Mouse (Mus musculus) liver (tissue): ENCODE measurements around the gene Cercam.
"Not testable (repeated sequence)": the region's sequence is repeated elsewhere in the genome, so short reads cannot be mapped to it uniquely, and the experiment has no call there.

Source experiments
- DNase-seq: peaks from one replicate; pipeline ENCODE4 v3.0.0-alpha.2; 2020; ENCODE audit warnings: mixed read lengths

The Cercam gene

DNA sequence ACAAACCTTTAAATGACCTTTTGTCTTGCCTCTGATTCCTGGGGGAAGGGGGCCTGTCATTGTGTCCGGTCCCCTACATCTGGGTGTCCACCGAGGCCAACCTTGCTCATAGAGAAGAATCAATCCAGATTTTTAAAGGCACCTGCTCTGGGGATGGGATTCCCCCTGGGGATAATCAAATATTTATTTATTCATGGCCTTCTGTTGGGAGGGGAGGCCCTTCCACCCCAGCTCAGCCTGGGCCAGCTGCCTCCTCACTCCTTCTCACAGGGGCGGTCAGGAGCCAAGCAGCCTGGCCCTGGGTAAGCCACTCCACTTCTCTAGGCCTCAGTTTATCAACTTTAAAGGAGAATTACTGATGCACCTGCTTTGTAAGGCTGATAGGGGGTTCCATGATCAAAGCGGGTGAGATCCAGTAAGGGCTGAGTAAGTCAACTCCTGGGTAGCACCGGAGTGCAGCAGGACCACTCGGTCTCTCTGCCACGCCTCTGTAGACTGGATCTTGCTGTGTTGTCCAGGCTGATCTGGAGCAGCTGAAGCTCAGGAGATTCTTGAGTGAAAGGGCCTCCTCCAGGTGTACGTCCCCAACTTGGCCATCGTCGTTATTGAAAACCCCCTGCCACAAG, 13.3 kb upstream of the Cercam start:
- DNase-seq = no peak

DNA sequence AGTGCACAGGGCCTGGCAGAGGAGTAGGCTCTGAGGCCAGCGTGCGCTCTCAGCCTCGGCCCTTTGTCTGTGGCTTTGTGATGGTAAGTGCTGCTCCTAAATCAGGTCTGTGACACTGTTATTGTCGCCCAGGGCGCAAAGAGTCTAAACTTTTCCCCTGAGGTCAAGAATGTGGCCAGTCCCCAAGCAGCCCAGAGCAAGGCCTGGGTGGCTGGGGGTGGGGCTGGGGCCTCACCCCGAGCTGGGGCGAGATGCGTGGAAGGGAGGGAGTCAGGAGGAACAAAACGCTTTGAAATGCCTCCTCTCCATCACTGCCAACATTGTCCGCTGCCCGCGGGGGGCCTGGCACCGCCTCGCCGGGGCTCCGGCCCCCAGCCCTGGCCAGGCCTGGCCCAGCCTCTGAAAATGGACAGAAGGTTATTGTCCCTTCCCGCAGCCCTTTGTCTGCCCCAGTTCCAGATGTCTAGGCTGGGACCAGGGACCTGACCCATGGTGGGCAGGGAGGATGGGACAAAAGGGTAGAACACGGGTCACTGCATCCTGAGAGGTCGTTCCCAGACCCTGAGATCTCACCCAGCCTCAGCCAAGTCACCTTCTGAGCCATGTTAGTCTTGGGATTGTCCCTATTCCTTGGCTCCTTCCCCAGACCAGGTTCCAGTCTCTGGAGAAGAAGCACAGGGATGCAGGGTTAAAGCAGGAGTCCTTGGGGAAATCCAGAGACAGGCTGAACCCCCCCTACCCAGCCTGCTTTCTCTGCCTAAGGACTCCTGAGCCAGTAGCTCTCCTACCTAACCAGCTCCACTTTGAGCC, 12.3 kb upstream of the Cercam start:
- DNase-seq = no peak

DNA sequence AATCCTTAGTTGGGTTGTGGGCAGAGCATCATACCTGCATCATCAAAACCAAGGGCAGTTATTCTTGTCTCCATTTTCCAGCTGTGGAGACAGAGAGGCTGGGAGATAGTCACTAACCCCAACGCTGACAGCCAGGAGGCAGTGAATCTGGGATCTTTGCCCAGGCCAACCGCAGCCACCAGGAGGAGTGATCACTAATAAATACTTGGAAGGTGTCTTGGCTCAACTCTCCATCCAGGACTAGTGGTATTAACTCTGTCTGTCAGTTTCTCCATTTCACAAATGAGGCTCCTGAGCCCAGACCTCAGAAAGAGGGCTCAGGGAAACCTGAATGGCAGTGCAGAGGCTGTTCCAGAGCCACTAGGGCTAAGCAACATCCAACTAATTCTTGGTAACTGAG, 11.6 kb upstream of the Cercam start:
- no peak for DNase-seq

DNA sequence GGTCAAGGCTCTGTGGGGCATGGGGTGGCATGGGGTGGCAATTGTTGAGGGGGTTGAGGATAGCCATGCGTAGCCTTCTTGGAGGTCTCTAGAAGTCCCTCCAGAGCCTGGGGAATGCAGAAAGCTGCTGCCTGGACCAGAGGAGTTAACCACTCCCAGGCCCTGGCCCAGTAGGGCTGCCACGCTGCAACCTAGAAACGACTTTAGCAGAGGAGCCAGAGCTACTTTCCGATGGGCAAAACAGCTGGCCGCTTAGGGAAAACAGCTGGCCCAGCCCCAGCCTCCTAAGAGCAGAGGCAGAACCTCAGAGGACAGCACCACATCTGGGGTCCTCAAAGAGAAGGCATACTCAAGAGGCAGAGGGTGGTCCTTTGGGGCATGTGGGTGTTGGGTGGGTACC, 11.0 kb upstream of the Cercam start:
- DNase-seq = no peak

DNA sequence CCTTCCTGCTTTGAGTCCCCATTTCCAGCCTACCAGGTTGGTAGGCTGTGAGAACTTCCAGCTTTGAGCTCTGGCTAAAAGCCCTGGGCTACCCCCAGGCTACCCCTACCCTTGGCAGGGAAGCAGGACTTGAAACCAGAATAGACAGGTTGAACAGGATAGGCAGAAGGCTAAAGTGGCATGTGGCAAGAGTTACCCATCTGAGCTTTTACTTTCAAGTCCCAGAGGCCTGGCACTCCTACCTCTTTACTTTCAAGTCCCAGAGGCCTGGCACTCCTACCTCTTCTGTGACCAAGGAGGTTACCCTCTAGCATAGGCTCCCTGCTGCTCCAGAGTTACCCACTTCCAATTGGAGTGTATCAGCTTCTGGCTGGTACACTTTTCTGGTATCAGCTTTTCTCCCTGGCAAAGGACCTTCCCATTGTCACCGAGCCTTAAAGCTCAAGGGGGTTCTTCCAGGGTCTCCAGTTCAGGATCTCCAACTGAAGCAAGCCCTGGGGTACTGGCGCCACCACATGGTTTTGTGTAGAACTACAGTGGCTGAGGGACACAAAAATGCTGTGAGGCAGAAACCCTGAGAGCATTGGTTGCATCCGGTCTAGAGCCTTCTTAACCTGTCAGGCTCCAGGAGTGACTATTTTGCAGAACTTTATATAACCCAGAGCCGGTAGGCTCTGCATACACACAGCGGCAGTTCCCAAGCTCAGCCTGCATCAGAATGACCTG, 10.1 kb upstream of the Cercam start:
- peak; percentile 36 for DNase-seq

DNA sequence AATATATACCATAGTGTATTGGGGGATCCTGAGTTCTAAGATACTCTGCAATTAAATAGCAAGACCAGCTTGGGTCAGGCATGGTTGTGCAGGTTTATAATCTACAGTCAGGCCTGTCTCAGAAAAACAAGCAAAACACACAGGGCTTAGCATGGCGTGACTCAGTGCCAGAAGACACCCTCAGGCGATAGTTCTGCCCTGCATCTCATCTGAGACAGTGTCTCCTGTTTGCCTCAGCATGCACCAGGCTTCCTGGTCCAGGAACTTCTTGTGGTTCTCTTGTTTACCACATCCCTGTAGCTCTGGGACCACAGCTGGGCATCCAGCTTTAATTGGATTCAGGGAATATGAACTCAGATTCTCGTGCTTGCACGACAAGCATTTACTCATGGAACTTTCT, 3.8 kb upstream of the Cercam start:
- DNase-seq = no peak

DNA sequence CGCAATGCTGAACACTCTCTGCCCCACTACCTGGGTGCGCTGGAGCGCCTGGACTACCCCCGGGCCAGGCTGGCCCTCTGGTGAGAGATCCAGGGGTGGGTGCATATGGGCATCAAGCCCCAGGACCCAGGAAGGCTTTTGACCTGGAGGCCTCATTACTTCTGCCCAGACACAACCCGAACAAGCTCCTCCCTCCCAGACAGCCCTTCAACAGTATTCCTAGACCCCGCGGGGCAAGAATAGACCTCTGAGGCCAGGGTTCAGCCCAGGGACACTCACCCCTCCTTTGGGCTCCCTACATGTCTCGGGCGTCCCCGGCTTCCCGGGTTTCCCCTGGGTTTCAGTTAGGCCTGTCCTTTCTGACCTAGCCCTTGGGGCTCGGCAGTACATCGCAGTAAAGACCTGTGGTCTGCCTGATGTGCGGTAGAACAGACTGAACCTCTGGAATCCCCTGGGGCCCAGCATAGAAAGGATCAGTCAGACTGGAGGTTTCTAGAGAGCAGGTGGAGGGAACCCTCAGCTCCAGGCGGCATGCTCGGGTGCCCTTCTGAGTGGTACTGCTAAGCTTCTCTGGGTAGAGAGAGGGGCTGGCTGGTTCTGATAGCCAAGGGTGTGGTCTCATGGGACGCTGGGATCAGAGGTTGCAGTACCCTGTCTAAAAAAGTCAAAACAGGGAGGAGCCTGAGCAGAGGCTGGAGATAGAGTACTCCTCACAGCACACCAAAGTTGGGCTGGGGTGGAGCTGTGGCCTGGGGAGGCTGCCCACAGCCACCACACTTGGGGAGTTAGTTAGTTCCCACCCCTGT, 885 bp downstream of the Cercam start:
- peak; percentile 90 for DNase-seq

DNA sequence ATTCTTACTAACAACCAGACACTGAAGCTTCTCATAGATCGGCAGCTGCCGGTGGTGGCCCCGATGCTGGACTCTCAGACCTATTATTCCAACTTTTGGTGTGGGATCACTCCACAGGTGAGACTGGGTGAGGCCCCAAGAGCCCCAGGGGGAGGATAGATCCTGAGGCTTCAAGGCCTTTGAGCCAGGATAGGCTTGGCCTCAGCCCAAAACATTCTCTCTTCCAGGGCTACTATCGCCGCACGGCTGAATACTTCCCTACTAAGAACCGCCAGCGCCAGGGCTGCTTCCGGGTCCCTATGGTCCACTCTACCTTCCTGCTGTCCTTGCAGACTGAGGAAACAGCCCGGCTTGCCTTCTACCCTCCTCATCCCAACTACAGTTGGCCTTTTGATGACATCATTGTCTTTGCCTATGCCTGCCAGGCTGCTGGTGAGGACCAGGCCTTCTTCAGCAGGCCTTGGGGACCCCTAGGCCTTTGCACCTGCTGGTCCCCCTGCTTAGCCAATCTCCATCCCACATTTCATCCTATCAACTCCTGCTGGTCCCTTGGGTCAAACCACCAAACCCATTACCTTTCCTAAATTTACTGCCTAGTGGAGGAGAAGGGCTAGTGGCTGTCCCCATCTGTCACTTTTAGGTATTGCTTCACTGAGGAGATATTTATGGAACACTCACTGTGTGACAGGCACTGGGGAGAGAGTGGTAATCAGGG, 3.8 kb downstream of the Cercam start:
- no peak for DNase-seq

DNA sequence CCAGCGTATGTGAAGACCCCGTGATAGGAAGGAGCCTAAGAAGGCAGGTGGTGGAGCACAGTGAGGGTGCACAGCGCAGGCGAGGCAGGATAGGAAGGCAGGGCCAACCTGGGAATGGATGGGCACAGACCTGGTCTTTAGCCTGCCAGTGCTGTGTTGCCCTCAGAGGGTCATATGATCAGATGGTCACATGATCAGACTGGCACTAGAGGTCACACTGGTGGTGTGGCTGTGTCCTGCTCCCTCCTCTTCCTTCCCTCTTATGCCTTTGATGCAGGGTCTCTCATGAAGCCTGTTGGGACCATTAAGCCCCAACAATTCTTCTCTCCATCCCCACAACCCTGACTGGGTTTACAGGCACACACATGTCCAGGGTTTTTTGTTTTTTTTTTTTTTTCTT, 4.8 kb downstream of the Cercam start:
- DNase-seq = no peak

DNA sequence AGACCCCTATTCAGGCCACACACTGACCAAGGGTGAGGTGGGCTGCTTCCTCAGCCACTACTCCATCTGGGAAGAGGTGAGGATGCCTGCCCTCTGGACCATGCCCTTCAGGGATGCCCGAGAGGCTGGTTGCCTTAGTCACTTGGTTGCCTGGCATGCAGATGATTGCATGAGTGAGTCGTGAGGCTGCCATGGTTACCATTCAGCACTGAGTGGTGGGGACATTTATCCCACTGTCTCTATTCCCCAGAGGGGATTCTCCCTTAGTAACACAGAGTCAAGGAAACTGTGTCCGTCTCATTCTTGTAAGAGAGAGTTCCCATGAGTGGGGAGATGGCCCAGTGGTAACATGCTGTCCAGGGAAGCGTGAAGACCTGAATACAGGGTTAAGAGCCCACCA, 9.1 kb downstream of the Cercam start:
- no peak for DNase-seq

DNA sequence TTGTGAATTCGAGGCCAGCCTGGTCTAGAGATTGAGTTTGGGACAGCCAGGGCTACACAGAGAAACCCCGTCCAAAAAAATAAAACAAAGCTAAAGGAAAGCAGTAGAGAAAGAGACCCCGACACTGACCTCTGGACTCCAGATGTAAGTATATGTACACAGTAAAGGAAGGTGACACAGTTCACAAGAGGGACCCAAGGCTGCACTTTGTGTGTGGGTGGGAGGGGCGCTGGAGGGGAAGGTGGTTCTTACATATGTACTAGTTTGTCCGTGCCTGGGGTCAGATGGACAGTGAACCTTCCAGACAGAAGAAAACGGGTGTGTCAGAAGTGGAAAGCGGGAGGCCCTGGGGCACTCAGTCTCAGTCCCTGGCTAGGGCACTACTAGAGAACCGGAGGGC, 10.2 kb downstream of the Cercam start:
- DNase-seq = no peak

DNA sequence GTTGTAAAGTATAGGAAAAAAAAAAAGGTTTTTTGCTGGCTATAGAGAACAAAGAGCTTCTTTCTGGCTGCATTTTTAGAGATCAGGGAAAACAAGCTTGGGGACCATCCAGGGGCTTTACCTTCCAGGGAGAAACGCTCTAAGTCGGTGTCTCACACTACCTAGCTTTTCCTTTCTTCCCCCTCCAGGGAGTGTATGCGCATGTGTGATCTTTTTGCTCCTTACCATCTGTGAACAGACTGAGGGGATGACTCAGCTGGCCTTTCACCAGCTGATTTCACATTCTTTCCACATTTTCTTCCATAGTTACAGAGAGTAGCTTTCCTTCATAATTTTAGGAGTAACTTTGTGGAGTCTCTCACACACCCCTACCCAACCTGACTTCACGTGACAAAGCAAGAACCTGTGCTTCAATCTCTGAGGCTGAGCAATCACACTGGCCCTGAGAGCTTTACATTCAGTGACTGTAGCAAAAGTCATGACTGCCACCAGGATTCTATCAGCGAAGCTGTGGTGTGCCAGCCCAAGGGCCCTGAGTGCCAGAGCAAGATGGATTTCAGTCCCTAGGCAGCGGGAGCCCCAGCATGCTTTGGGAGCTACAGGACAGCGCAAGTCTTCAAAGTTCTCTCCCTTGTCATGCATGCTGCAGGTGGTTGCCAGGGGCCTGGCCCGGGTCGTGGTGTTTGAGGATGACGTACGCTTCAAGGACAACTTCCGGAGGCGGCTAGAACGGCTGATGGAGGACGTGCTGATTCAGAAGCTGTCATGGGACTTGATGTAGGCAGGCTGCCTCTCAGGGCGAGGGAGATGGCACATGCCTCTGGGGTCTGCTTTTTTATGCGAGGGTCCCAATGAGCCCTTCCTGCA, 11.2 kb downstream of the Cercam start:
- DNase-seq = no peak

DNA sequence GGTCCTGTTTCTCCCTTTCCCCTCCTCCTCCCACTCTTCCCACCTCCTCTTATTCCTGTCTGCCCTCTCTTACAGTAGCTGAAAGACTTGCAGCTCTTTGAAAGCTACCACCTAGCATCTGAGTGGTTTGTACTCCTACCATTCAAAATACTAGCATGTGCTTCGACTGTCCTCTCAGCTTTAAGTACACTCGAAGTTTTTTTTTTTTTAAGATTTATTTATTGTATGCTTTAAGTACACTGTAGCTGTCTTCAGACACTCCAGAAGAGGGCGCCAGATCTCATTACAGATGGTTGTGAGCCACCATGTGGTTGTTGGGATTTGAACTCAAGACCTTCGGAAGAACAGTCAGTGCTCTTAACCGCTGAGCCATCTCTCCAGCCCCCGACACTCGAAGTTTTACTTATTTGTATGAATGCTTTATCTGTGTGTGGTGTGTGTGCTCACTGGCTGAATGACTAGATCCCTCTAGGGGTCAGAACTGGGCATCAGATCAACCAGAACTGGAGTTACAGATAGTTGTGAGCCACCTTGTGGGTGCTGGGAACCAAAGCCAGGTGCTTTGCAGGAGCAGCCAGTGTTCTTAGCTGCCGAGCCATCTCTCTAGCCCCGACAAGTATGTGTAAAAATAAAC, 17.8 kb downstream of the Cercam start:
- not testable (repeated sequence) for DNase-seq

DNA sequence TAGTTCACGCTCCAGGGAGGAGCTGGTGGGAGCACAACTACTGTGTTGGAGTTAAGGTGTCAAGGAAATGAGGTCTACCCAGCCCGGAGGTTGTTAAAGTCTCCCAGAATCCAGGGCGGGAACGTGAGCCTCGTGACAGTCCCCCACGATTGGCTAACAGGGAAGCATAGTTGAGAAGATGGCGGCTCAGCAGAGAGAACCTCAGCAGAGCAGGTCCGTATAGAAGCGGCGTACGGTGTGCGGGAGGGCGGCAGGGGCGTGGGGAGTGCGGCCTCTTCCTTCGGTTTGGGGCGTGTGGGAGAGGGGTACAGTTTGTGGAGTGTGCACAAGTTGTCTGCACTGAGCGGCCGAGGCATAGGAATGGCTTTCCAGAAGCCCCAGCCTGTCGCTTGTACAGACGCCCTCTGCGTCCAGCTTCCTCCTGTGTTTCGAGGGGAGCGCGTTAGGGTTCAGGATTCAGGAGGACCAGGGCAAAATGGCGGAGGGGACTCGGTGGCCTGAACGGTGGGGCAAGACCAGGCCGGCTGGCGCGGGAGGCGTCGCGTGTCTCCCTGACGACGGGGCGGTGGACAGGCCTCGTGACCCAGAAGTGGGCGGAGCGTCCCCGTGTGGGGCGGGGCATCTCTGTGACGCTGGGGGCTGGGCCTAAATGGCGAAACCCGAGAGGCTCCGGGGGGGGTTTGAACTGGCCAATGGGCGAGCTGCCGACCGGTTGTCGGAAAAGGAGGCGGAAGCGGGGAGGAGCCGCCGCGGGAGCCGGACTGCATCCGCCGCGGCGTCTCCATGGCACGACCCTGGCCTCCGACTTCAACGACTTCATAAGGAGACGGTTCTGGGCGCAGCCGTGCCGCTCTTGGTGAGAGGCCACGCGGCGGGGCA, 20.3 kb downstream of the Cercam start, which contains the start of gene Odf2:
TSS of gene Odf2 (plus strand) at position 156 of the 879 bp plus-strand sequence.
- DNase-seq = peak; percentile 100

DNA sequence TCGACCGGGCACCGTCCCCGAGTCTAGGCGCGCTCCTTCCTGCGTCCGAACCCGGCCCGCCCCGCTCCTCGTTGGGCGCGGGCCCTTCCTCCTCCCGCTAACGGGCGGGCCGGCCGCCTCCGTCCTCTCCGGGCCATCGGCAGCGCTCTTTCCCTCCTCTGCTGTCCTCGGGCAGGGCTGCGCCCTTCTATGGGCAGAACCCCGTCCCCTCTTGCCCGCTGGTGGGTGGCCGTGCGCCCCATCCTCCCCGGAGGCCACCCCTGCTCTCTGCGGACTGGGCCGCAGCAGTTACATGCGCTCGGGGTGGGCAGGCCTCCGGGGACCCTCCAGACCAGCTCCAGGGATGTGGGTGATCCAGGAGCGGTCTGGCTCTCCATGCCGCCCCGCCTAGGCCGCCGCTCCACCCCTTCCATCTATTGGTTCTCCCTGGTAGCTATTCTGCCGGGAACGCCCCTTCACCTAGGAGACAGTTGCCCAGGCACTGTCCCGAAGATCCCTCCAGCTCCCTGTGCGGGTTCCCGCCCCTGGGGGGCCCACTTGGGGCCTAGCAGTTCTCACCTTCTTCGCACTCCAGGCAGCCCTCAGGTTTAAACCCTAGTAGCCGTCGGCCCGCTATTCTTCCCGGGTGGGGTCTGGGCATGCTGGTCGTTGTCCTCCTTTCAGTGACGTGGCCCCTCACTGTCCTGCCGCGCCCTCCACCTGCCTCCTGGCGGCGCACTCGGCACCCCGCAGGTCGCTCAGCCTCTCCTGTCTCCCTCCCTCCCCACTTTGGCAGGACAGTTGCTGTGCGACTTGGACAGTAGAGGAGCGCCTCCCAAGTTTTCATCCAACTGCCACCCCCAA, 21.2 kb downstream of the Cercam start:
- peak; percentile 96 for DNase-seq

DNA sequence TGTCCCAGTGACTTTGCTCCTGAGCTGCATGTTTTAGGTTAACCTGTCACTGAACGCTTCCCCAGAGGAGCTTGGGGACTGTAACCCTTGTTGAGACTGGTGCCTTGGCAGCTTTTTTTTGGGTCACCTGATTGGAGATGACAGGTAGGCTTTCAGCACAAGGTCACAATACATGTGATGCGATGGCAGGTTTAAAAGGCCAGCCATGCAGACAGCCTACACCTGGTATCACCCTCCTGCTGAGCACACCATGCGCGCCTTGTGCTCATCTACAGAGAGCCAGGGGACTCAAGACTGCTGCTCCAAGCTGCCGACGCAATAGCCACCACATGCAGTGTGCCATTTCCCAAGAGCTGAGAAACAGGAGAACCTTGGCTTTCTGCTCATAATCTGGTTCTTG, 22.8 kb downstream of the Cercam start:
- no peak for DNase-seq

DNA sequence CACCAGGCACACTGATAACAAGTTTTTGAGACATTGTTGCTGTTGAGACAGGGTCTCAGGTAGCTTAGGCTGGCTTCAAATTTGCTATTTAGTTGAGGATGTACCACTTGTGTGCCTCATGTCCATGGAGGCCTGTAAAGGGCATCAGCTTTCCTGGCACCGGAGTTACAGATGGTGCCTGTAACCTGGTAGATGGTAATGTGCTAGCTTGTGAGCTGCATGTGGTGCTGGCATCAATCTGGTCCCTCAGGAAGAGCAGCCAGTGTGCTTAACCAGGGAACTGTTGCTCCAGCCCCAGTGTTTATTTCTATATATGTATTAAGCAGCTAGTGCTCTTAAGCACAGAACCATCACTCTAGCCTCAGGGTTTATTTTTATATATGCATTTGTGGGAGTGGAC, 27.1 kb downstream of the Cercam start:
- no peak for DNase-seq

DNA sequence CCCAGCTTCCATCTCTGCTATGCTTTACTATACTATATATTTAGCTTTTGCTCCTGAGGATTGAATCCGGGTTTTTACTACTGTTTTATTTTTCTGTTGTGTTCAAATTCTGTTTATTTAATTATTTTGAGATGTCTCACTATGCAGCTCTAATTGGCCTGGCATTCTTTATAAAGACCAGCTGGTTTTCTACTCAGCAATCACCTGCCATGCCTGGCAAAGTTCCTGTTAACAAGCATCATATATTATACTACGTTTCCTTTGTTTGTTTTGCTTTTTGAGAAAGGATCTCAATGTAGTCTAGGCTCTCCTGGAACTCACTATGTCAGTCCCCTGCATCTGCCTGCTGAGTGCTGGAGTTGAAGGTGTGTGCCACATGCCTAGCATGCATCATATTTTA, 28.4 kb downstream of the Cercam start:
- no peak for DNase-seq

DNA sequence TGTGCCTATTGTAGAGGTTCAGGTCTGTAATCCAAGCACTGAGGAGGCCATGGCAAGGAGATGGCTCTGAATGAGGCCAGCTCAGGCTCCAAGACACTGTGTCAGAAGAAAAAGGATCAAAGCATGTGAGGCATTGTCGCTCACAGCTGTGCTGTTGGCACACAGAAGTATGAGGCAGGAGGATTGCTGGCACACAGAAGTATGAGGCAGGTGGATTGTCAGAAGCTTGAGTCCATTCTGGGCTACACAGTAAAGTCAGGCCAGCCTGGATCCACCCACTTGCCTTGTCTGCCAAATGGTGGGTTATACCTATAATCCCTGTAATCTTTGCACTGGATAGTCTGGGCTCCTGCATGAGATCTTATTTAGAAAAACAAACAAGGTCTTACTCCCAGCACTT, 29.1 kb downstream of the Cercam start:
- DNase-seq = no peak
